Mouse (Mus musculus) cortical plate, adult 2 months (tissue): ENCODE measurements at regions not wholly inside any gene's neighbourhood (a gene's known extent, or its start where the extent isn't known, plus 50 kb on each side); places are given as distances from the start of the nearest gene placed in this dataset.

Source experiments
- CTCF ChIP-seq: fragments of 200-500 bp; IDR thresholded peaks from 2 replicates; pipeline ENCODE4 v1.5.1; 2011; ENCODE audit warnings: mild to moderate bottlenecking, control low read depth, low read length; ENCODE audit not compliant: insufficient read depth; ENCODE audit errors: extremely low read depth
- POLR2A ChIP-seq: fragments of 200-500 bp; IDR thresholded peaks from 2 replicates; pipeline ENCODE4 v1.6.1; 2011; ENCODE audit warnings: mild to moderate bottlenecking, low read length, control low read depth; ENCODE audit not compliant: insufficient read depth; ENCODE audit errors: extremely low read depth

- no peak for TF ChIP-seq CTCF
- no peak for TF ChIP-seq POLR2A
These were observed 248.0 kb upstream of the Nr4a3 start for GRCm38 (mm10) chr4:47796977-47797376.
